Mouse (Mus musculus) bone marrow macrophage, adult 2 months (primary cell): Measurements from ENCODE around the gene Cnpy2.
"Not testable (repeated sequence)": the region's sequence is repeated elsewhere in the genome, so short reads cannot be mapped to it uniquely, and the experiment has no call there.

ENCODE experiments used
- CTCF ChIP-seq: IDR thresholded peaks from 2 replicates; pipeline ENCODE4 v1.5.1; 2012; ENCODE audit warnings: low read depth, mild to moderate bottlenecking, low read length, moderate library complexity
- POLR2A ChIP-seq: IDR thresholded peaks from 2 replicates; pipeline ENCODE4 v1.6.1; 2012; ENCODE audit warnings: mild to moderate bottlenecking, low read depth, low read length, borderline replicate concordance

DNA sequence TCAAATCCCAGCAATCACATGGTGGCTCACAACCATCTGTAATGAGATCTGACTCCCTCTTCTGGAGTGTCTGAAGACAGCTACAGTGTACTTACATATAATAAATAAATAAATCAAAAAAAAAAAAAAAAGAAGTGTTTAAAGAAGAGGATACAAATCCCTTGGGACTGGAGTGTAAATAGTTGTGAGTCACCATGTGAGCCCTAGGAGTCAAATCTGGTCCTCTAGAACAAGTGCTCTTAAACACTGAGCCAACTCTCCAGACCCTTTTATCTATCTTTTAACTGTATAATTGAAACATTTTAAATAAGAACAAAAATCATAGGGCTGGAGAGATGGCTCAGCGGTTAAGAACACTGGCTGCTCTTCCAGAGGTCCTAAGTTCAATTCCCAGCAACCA, 46.9 kb upstream of the Cnpy2 start:
- TF ChIP-seq CTCF, POLR2A: not testable (repeated sequence)
